Mouse (Mus musculus) ES-E14 (cell line): ENCODE measurements around the gene Tbc1d4.

ENCODE experiments used
- CHD2 ChIP-seq: IDR thresholded peaks from 2 replicates; pipeline ENCODE4 v1.6.1; 2014; ENCODE audit warnings: mild to moderate bottlenecking, low read depth, low read length, inconsistent platforms
- HCFC1 ChIP-seq: IDR thresholded peaks from 2 replicates; pipeline ENCODE4 v1.6.1; 2012; ENCODE audit warnings: low read length, inconsistent platforms, borderline replicate concordance; ENCODE audit not compliant: insufficient read depth
- ZC3H11A ChIP-seq: IDR thresholded peaks from 2 replicates; pipeline ENCODE4 v1.6.1; 2012; ENCODE audit warnings: low read depth, mild to moderate bottlenecking, inconsistent platforms, low read length, borderline replicate concordance
- ZNF384 ChIP-seq: IDR thresholded peaks from 2 replicates; pipeline ENCODE4 v1.6.1; 2012; ENCODE audit warnings: low read depth, low read length, inconsistent platforms

DNA sequence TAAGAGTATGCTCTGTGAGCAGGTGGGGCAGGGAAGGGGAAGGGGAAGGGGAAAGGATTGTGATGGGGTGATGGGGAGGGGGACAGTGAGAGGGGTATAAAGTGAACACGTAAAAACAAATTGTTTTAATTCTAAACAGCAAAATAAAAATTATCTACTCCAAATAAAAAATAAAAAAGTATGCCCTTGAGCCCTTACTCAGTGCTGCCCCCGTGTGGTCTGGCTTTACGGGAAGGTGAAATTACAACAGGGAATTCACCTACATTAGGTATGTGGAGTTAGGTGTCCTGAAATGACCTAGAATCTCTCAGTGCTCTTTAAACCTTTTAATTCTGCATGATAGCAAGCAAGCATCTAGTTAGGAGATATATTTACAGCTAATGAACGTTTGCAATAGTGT, 126.7 kb downstream of the Tbc1d4 start:
- TF ChIP-seq HCFC1, result no peak
- no peak for TF ChIP-seq CHD2
- no peak for TF ChIP-seq ZC3H11A
- TF ChIP-seq ZNF384, result peak; percentile 68; the same call in 1 of the 2 replicates
